Mouse (Mus musculus): ENCODE data around the gene Raly.

Raly gene

DNA sequence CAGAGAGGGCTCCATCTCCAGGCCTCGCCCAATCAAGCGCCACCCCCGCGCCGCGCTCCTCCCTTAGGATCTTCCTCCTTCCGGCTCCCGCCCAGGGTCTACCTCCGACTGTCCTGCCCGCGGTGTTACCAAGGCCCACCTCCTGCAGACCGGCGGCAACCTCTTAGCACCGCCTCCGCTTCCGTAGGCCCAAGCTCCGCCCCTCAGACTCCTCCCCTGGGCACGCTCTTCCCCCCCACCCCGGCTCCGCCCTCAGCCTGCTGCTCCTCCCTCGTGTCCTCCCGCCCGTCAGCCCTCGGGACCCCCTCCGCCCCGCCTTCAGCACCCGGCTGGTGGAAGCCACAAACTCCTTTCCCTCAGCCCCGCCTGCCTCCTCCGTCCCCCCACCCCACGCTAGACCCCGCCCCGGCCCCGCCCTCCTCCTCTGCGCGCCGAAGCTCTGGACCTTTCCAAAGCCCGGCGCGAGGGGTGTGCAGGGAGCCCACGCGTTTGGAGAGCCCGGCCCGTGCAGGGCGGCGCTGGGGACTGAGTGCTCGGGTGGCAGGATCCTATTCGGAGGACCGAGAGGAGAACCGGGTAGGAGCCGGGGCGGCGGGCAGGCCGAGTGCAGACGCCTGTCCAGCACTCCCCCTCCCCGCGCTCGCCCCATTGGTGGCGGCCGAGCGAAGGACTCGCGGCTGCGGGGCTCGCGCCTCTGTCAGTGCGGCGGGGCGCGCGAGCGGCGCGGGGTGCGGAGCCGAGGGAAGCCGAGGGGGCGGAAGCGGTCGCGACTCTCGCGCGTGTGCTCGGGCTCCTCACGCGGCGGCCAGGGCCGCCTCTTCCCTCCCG lies at the start of gene Raly, which contains the start of gene a:
Gene Raly, plus strand, starts transcription at position 441 of the 828 bp plus-strand sequence.
Gene a, plus strand, starts transcription at position 747 of the 828 bp plus-strand sequence.
- in situ Hi-C loops (cut with MboI, MseI) = no loop called here

DNA sequence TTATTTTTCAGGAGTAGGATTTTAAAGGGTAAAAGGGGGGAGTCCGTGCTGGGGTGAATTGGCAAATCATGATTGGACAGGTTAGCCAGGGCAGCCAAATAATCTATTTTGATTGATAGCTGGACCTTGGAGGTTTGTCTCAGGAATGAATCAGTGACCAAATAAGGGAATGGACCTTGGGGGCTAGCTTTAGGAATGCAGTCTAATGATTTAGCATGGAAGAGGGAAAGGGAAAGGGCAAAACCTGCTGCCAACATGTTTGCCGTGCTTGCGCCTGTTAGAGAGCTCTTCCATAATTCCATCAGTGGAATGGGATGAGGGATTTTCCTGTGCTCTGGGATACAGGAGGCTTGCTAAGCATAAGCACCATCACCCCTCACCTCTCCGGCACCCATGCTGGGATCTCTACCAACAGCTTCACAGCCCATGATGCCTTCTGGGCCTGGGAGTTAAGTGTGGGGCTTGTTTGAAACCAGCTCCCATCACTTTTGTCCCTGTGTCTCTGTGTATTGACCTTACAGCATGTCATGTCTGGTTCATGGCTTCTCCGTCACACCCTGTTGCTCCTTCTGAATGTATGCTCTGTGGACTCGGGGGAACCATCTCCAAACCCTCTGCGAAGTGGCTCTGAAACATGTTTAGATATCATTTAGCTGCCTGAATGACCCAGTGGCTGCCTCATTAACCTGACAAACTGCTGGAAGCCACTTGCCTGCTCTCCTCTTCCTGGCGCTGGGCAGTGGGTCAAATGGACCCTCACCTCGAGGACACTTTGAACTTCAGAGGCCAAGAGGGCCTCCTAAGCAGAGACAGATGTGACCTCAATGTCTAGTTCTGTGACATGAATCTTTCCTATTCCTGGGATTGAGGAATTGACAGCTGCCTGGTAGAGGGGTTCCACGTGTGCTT lies 47.7 kb upstream of the Raly start:
- in situ Hi-C loops (cut with MboI, MseI) = no loop called here

DNA sequence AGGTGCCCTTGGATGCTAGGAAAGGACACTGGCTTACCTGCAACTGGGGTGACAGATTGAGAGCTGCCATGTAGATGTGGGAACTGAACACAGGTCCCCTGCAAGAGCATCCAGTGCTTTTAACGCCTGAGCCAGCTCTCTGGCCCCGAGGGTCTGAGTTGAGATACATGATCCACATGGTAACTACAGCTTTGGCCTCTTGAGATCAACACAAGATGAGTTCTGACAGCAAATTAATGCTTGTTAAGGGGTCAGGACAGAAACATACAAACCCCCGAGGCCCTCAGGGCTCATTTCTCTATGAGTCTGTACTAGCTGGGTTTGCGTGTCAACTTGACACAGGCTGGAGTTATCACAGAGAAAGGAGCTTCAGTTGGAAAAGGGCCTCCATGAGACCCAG lies 47.0 kb upstream of the Raly start:
- in situ Hi-C loops (cut with MboI, MseI) = no loop called here

DNA sequence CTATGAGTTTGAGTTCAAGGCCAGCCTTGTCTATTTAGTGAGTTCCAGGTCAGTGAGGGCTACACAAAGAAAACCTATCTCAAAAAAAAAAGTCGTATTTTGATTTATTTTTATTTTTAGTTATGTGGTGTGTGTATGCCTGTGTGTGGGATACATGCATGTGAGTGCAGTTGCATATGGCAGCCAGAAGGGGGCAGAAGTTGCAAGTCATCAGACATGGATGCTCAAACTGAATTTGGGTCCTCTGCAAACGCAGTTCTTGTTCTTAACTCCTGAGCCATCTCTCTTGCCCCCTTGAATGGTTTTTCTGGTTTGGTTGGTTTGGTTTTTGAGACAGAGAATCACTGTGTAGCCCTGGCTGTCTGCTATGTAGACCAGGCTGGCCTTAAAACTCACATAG lies 42.5 kb upstream of the Raly start:
- in situ Hi-C loops (cut with MboI, MseI) = no loop called here

DNA sequence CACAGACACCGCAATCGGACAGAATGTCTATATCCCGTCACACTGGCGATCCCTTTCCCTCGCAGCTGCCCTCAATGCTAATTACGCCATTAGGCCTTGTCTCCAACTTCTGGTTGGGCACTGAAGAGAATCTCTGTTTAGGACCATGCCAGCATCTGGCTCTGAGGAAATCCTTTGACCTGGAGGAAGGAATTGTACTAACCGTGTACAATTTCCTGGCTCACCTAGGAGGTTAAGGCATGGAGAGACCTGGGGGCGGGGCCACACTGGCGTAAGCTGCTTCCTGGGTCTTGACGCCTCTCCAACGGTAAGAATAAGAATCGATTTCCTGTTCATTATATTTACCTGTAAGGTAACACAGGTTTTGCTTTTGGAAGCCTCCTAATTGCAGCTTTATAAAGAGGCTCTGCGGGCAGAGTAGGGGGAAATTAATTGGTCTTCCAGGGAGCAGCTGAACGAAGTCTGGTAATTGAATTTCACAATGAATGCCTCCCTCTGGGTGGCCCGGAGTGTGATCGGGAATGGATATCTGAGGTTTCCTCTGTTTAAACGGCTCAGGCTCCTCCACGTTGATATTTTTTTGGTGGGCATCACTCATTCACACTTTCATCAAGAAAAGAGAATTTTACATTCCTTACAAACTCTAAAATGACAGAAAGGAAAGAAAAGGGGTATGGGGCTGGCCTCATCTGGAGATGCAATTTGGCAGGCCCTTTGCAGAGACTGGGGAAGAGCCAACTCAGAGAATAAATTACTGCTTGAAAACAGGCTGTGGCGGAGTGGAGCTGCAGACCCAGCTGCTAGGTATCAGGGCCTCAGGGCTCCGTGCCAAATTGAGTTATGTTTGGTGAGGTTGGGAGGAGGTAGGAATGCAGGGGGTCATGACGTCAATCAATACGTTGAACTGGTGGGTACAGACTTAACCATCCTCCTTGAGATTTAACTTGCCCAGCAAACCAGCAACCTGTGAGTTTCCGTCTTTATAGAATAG lies 41.6 kb upstream of the Raly start:
- in situ Hi-C loops (cut with MboI, MseI) = no loop called here

DNA sequence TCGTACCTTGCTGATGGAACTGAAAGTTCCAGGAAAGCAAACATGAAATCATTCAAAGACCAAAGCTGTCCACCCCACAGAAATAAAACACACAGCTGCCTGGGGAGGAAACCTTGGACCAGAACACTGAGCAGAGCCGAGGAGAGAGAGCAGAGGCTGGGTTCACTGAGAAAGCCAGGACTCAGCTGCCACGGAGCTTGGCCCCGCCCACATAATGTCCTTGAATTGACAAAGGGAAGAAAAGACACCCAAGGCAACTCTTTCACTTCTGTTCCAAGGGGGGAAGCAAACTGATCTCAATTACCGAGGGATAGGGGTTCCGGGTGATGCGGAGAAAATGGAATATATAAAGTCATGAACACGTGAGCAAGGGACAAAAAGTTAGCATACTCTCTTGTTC lies 39.0 kb upstream of the Raly start:
- in situ Hi-C loops (cut with MboI, MseI) = no loop called here

DNA sequence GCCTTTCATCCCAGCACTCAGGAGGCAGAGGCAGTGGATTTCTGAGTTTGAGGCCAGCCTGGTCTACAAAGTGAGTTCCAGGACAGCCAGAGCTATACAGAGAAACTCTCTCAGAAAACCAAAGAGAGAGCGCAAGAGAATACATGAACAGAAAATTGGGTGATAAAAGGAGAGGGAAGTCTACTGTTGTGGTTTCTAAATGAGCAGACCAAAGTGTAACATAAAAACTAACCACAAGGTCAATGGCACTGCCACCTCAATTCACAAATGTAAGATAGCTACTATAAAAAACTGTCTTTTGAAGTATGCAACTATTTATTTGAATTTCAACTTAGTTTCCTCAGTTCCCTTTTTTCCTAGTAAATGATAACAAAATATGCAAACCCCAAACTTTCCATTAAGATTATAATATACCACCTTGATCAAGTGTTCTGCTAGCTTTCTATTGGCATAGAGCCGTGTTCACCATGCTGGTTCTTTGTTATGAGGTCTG lies 36.8 kb upstream of the Raly start:
- in situ Hi-C loops (cut with MboI, MseI) = no loop called here

DNA sequence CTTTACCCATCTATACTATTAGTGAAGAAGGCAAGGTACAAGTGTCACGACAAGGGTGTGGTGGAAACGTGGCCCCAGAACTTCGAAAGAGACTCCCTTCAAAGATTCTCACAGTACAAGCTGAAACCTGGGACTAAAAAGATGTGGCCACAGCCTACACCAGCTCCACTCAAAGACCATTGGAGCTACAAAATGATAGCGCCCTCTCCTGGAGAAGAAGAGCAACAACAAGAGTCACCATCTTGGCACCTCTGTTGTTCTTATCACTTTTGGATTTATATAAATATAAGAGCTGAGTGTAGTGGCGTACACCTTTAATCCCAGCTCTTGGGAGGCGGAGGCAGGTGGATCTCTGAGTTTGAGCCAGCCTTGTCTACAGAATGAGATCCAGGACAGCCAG lies 35.1 kb upstream of the Raly start:
- in situ Hi-C loops (cut with MboI, MseI) = no loop called here

DNA sequence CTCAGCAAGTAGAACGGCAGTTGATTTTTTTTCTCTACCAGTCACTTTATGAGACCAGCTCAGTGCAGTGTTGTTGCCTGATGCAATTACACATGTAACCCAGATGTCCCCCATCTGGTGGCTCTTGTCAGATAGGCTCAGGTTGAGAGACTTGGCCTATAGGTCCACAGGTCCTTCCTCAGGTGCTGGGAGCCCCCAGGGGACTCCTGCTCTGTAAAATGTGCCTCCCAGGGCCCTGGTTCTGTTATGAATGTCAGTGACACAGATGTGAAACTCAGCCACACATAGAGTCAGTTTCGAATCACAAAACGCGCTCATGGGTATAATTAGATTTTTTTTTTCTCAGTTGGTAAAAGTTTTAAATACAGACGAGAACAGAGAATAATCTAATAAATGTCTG lies 33.2 kb upstream of the Raly start:
- in situ Hi-C loops (cut with MboI, MseI) = no loop called here

DNA sequence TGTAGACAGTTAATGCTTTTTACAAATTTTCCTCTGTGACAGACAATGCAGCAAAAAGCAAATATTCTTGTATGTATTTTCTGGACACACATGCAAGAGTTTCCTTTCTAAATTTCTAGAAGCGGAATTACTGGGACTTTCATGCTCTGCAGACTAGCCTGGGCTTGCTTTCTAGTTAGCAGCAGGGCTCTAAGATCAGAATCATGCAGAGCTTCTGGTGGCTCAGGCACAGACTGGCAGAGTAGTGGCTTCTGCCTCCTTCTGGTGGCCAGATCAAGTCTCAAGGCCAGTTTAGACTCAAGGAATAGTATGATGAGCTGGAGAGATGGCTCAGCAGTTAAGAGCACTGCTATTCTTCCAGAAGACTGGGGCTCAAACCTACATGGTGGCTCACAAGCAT lies 32.4 kb upstream of the Raly start:
- in situ Hi-C loops (cut with MboI, MseI) = no loop called here

DNA sequence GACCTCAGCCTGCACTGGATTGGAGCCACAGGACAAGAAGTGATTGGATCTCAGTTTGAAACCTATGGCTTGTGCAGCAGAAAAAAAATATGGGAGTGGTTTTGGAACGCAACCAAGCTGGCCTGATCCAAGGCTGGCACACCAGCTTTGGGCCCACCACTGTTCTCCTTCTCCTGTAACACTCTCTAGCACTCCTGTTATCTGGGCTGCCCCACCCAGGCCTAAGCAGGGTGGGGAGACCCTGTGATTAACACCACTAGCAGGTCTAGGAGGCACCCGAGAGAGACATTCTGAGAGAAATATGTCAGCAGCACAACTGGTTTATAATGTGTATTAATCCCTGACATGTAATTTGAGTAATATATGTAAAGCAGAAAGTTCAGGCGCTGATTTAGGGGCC lies 27.7 kb upstream of the Raly start:
- in situ Hi-C loops (cut with MboI, MseI) = loop anchor here (10.0 kb wide), 1 partner anchor 72 kb away; no protein-coding TSS in a partner anchor

DNA sequence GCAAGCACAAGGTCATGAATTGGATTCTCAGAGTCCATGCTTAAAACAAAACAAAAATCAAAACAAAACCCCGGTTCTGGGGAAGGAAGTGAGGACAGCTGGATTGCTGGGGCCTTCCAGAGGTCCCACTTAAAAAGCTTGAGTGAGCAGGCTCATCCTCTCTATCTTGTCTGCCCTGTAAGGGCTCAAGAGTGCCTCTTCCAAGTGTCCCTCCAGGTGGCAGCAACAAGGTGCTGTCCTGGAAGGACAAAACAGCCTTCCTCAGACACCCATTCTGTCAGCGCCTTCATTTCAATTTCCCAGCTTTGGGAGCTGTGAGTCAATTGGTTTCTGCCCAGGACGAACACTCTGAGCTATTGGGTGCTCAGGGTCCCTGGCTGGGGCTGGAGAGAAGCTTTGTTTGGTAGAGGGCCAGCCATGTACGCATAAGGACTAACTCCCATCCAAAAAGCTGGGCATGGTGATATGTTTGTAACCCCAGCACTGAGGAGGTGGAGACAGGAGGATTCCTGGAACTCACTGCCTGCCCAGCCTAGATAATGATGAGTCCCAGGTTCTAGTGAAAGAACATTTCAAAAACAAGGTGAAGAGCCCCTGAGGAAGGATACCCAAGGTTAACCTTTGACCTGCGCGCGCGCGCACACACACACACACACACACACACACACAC lies 25.9 kb upstream of the Raly start:
- in situ Hi-C loops (cut with MboI, MseI) = loop anchor here (5.0 to 10.0 kb wide), 2 partner anchors 43 to 70 kb away; no protein-coding TSS in a partner anchor

DNA sequence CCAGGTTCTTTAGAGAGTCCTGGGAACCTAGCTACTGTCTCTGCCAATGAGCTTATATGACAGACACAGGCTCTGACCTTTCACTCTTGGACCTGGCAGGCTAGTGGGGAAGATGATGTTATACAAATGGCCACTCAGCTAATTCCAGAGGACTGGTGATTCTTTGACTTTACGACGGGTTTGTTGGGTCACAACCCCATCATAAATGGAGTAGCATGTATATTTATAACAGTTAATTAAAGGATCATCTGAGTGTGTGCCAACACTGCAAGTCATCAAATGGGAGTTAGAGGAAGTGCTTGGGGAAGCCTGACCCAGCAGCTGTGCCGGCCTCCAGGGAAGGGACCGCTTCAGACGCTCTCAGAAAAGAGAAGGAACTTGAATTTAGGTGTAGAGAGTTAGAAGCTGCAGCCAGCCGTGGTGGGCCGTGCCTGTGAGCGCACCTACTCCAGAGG lies 25.3 kb upstream of the Raly start:
- in situ Hi-C loops (cut with MboI, MseI) = loop anchor here (5.0 to 10.0 kb wide), 2 partner anchors 43 to 69 kb away; no protein-coding TSS in a partner anchor

DNA sequence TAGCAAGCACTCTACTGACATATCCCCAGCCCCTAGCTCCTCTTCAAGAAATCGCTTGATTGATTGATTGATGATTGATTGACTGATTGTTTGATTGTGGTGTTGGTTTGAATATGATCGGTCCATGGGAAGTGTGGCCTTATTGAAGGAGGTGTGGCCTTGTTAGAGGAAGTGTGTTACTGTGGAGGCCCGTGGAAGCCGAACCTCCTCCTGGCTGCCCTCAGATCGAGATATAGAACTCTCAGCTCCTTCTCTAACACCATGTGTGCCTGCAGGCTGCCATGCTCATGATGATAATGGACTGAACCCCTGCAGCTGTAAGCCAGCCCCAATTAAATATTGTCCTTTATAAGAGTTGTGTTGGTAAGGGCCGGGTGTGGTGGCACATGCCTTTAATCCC lies 23.8 kb upstream of the Raly start:
- in situ Hi-C loops (cut with MboI, MseI) = loop anchor here (5.0 to 10.0 kb wide), 2 partner anchors 45 to 68 kb away; no protein-coding TSS in a partner anchor

DNA sequence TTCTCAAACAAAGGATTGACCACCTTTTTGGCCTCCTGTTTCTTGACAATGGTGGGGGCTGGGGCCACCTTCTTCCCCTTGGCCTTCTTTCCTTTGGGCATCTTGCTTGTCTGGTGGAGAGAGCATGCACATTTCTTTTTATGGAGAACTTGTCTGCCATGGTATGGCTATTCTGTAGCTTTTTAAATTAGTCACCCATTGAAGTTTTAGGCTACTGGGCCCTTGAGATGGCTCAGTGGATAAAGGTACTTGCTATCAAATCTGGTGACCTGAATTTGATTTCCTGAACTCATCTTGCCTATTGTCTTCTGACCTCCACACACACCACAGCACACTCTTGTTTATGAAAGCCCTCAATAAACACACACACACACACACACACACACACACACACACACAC lies 21.0 kb upstream of the Raly start, which contains the start of gene Gm14214:
Gene Gm14214, minus strand, starts transcription at position 101 of the 400 bp plus-strand sequence.
- in situ Hi-C loops (cut with MboI, MseI) = loop anchor here (5.0 to 10.0 kb wide), 2 partner anchors 48 to 65 kb away; no protein-coding TSS in a partner anchor

DNA sequence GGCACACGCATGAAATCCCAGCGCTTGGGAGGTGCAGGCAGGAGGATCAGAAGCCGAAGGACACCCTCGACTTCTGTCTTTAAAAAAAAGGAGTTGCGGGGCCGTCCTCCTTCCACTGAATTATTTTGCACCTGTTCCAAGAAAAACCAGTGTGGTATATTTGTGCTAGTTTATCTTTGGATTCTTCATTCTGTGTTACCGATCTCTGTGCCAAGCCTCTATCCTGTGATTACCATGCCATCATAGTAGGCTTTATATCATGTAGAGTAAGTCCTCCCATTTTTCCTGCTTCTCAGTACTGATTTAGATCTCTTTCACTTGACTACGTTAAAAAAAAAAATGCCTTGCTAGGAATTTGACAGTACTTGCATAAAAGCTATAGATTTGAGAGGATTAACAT lies 19.3 kb upstream of the Raly start:
- in situ Hi-C loops (cut with MboI, MseI) = no loop called here

DNA sequence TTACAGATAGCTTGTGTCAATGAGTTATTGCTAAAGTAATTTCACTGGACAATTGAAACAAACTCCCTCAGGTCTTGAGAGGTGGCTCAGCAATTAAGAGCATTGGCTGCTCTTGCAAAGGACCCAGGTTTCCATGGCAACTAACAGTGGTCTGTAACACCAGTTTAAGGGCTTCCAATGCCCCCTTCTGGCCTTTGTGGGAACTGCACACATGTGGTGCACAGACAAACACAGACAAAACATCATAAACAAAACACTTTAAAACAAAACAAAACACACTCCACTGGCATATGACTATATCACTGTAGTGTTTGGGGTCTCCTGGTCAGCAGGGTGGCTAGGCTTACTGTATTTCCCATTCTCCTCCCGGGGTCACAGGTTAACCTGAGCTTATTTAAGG lies 16.9 kb upstream of the Raly start:
- in situ Hi-C loops (cut with MboI, MseI) = no loop called here

DNA sequence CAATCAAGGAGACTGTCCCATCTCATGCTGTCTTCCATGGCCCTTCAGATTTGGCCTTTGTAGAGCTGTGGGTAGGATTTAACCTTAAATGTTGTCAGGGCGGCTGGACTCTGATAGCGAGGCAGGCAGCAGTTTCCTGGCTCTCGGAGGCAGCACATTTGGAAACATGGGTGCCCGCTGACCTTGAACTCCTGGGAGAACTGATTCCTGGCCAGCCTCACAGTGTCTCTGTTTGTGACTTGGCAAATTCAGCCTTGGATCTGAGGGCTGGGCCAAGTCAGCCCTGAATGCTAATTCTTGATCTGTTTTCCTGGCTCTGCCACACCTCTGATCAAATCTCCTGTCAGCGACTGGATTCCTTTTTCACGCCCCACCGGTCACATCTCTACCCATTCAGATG lies 14.4 kb upstream of the Raly start:
- in situ Hi-C loops (cut with MboI, MseI) = no loop called here

DNA sequence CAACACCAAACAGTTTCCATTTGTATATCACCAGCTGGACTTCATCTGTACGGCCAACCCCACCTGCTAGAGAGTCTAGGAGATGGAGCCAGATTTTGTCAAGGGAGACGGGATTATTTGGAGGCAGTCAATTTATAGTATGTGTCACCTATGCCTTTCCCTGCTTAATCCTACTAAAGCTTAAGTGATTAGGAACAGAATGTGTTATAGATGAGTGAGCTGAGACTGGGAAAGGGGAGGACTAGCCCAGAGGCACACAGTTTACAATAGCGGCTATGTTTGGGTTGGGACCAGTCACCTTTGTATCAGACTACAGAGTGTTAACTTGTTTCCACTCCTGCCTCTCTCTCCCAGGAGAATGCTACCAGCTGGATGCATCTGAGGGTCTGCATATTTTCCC lies 11.2 kb upstream of the Raly start:
- in situ Hi-C loops (cut with MboI, MseI) = no loop called here

DNA sequence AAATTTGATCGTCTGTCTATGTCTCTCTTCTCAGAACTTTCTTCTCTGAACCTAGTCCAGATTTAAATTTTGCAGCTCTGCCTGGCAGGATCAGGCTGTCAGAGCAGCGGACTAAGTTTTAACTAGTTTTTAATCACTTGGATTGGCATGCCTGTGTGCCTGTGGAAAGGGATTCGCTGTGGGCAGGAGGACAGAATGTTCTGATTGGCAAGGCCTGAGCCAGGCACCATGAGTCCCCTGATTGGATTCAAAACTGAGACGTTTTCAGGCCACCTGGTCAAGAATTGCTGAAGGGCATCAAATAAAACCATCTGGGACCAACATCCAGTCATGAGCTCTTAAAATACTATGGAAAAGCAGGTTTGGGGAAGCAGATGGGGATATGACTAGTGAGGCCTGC lies 8.5 kb upstream of the Raly start:
- in situ Hi-C loops (cut with MboI, MseI) = no loop called here
